Mouse (Mus musculus): ENCODE measurements at regions not wholly inside any gene's neighbourhood (a gene's known extent, or its start where the extent isn't known, plus 50 kb on each side); places are given as distances from the start of the nearest gene placed in this dataset.

GRCm38 (mm10) chrX:120044646-120045045 is 117.7 kb downstream of the Pabpc5 start:
- DNase-seq: peak; percentile 28

- peak; percentile 5 for DNase-seq
Observed at GRCm38 (mm10) chrX:120050604-120051003, 123.6 kb downstream of the Pabpc5 start.

Data from kidney, adult 11 months (tissue).